Mouse (Mus musculus) CH12.LX (cell line): Measurements from ENCODE around the gene Cabp1. TPM values are rescaled to one million over a fixed set of nuclear protein-coding genes. Genes with fewer than 3 reads are reported as not detected.
A peak's percentile ranks its signal among the peaks of the same experiment; 100 is the strongest.

Experiments used
- DNase-seq: peaks from one replicate; pipeline ENCODE4 v3.0.0-alpha.2; 2013; ENCODE audit errors: extremely low read depth
- H3K27ac ChIP-seq: 2 replicates; pipeline ENCODE4 v1.5.1; 2012; ENCODE audit warnings: low read depth, mild to moderate bottlenecking, control low read depth, moderate library complexity; ENCODE audit not compliant: insufficient read depth
- H3K27me3 ChIP-seq: replicated peaks from 2 replicates; pipeline ENCODE3; 2012; ENCODE audit warnings: inconsistent platforms
- H3K36me3 ChIP-seq, 2 experiments: replicated peaks in 1 of 2; 2 replicates each; pipeline versions ENCODE3 to v1.6.1; 2012; ENCODE audit warnings: inconsistent platforms in 1 of 2, low read length in 1 of 2, mild to moderate bottlenecking in 1 of 2, mixed read lengths in 1 of 2, moderate library complexity in 1 of 2; ENCODE audit not compliant: control insufficient read depth in 1 of 2, insufficient read depth in 1 of 2
- H3K4me1 ChIP-seq, 2 experiments: 2 replicates each; pipeline ENCODE4 v1.6.1; 2012; ENCODE audit warnings: inconsistent platforms in 1 of 2, moderate library complexity in 1 of 2; ENCODE audit not compliant: insufficient read depth in 2 of 2, control insufficient read depth in 1 of 2
- H3K4me2 ChIP-seq: 2 replicates; pipeline ENCODE4 v1.6.1; 2012; ENCODE audit warnings: low read depth, mild to moderate bottlenecking, control low read depth; ENCODE audit not compliant: poor library complexity, insufficient read depth, severe bottlenecking
- H3K4me3 ChIP-seq, 3 experiments: fragments of 150-350 bp in 1 of 3; sonication (generic) in 1 of 3; replicated peaks in 1 of 3; 2 replicates each; pipeline versions ENCODE3 to v1.5.1; 2011 to 2012; ENCODE audit warnings: low read depth in 2 of 3, low read length in 2 of 3, mild to moderate bottlenecking in 2 of 3, moderate library complexity in 2 of 3, control low read depth in 1 of 3, improper control_type of control experiment in 1 of 3, inconsistent platforms in 1 of 3, mixed read lengths in 1 of 3; ENCODE audit not compliant: poor library complexity in 1 of 3
- H3K79me2 ChIP-seq: replicated peaks from 2 replicates; pipeline ENCODE4 v1.6.1; 2012; ENCODE audit warnings: mild to moderate bottlenecking, moderate library complexity; ENCODE audit not compliant: control insufficient read depth, poor library complexity, insufficient read depth, severe bottlenecking; ENCODE audit errors: extremely low read depth
- H3K9ac ChIP-seq: 2 replicates; pipeline ENCODE4 v1.6.1; 2012; ENCODE audit warnings: low read depth, mild to moderate bottlenecking, control low read depth, moderate library complexity; ENCODE audit not compliant: insufficient read depth
- H3K9me3 ChIP-seq: replicated peaks from 2 replicates; pipeline ENCODE3; 2012; ENCODE audit warnings: low read length, inconsistent platforms, mixed read lengths
- CTCF ChIP-seq, 2 experiments: IDR thresholded peaks in 1 of 2; conservative IDR thresholded peaks in 1 of 2; 2 replicates each; pipeline ENCODE4 v1.5.1; 2011 to 2012; ENCODE audit warnings: low read depth in 2 of 2, low read length in 2 of 2, improper control_type of control experiment in 1 of 2, inconsistent platforms in 1 of 2, mild to moderate bottlenecking in 1 of 2, moderate library complexity in 1 of 2
- ELF1 ChIP-seq: IDR thresholded peaks from 2 replicates; pipeline ENCODE4 v1.6.1; 2014; ENCODE audit warnings: low read depth, mild to moderate bottlenecking, inconsistent platforms, low read length, improper control_type of control experiment
- EP300 ChIP-seq: IDR thresholded peaks from 2 replicates; pipeline ENCODE4 v1.6.1; 2011; ENCODE audit warnings: low read length, improper control_type of control experiment
- ETS1 ChIP-seq: conservative IDR thresholded peaks from 2 replicates; pipeline ENCODE4 v1.6.1; 2012; ENCODE audit warnings: low read depth, mild to moderate bottlenecking, inconsistent platforms, low read length, improper control_type of control experiment, moderate library complexity
- HCFC1 ChIP-seq: IDR thresholded peaks from 2 replicates; pipeline ENCODE4 v1.6.1; 2012; ENCODE audit warnings: low read depth, mild to moderate bottlenecking, inconsistent platforms, low read length, improper control_type of control experiment
- IRF4 ChIP-seq: IDR thresholded peaks from 2 replicates; pipeline ENCODE4 v1.6.1; 2014; ENCODE audit warnings: low read depth, mild to moderate bottlenecking, inconsistent platforms, low read length, improper control_type of control experiment
- MAX ChIP-seq: IDR thresholded peaks from 2 replicates; pipeline ENCODE4 v1.6.1; 2011; ENCODE audit warnings: low read length, improper control_type of control experiment
- MAZ ChIP-seq: IDR thresholded peaks from 2 replicates; pipeline ENCODE4 v1.6.1; 2012; ENCODE audit warnings: low read depth, mild to moderate bottlenecking, inconsistent platforms, low read length, improper control_type of control experiment, moderate library complexity
- MEF2A ChIP-seq: IDR thresholded peaks from 2 replicates; pipeline ENCODE4 v1.6.1; 2014; ENCODE audit warnings: low read depth, mild to moderate bottlenecking, inconsistent platforms, low read length, improper control_type of control experiment, borderline replicate concordance
- MXI1 ChIP-seq: IDR thresholded peaks from 2 replicates; pipeline ENCODE4 v1.6.1; 2011; ENCODE audit warnings: mild to moderate bottlenecking, low read depth, low read length, improper control_type of control experiment
- NELFE ChIP-seq: IDR thresholded peaks from 2 replicates; pipeline ENCODE4 v1.6.1; 2011; ENCODE audit warnings: low read depth, low read length, improper control_type of control experiment
- NRF1 ChIP-seq: IDR thresholded peaks from 2 replicates; pipeline ENCODE4 v1.6.1; 2014; ENCODE audit warnings: low read depth, mild to moderate bottlenecking, inconsistent platforms, low read length, improper control_type of control experiment, moderate library complexity
- POLR2AphosphoS2 ChIP-seq: IDR thresholded peaks from 2 replicates; pipeline ENCODE4 v1.6.1; 2011; ENCODE audit warnings: low read depth, low read length, improper control_type of control experiment
- RAD21 ChIP-seq: IDR thresholded peaks from 2 replicates; pipeline ENCODE4 v1.6.1; 2011; ENCODE audit warnings: low read depth, mild to moderate bottlenecking, low read length, improper control_type of control experiment, moderate library complexity
- RCOR1 ChIP-seq: conservative IDR thresholded peaks from 2 replicates; pipeline ENCODE4 v1.6.1; 2012; ENCODE audit warnings: low read depth, mild to moderate bottlenecking, inconsistent platforms, low read length, improper control_type of control experiment
- USF1 ChIP-seq: IDR thresholded peaks from 2 replicates; pipeline ENCODE4 v1.6.1; 2014; ENCODE audit warnings: low read depth, mild to moderate bottlenecking, inconsistent platforms, low read length, improper control_type of control experiment
- USF2 ChIP-seq: conservative IDR thresholded peaks from 2 replicates; pipeline ENCODE4 v1.6.1; 2011; ENCODE audit warnings: low read depth, low read length, improper control_type of control experiment
- ZNF384 ChIP-seq: IDR thresholded peaks from 2 replicates; pipeline ENCODE4 v1.6.1; 2012; ENCODE audit warnings: low read depth, low read length, improper control_type of control experiment, inconsistent platforms
- dilution Hi-C: fragments of 300-500 bp; cut with MboI; formaldehyde crosslinking; loops from 2 replicates; pipeline ENCODE4 v1.14.3; 2020; ENCODE audit warnings: low sequenced_read_pairs; ENCODE audit not compliant: extremely low pct_unique_long_range_greater_than_20kb, extremely low pct_ligation_motif_present
- in situ Hi-C: fragments of 300-500 bp; cut with MboI; formaldehyde crosslinking; loops from 3 replicates; pipeline ENCODE4 v1.14.3; 2019; ENCODE audit warnings: low sequenced_read_pairs, low pct_ligation_motif_present, low pct_unique_long_range_greater_than_20kb, mixed read lengths
- polyA plus RNA-seq: library from polyadenylated mRNA; unstranded; fragments of >175 nt; gene quantifications from 2 replicates; pipeline ENCODE4 v1.2.1, GENCODE M21; 2012; ENCODE audit warnings: low read depth; ENCODE audit not compliant: insufficient read length
- total RNA-seq, 2 experiments: library from RNA; depleted of rRNA; stranded (reverse); fragments of 300-350 nt in 1 of 2; fragments of >200 nt in 1 of 2; gene quantifications; 2 replicates each; pipeline ENCODE4 v1.2.3; 2012 to 2014

The Cabp1 gene
- total and polyA plus RNA-seq, 3 experiments, result 0.59 to 1.8 (median 1.7) TPM

DNA sequence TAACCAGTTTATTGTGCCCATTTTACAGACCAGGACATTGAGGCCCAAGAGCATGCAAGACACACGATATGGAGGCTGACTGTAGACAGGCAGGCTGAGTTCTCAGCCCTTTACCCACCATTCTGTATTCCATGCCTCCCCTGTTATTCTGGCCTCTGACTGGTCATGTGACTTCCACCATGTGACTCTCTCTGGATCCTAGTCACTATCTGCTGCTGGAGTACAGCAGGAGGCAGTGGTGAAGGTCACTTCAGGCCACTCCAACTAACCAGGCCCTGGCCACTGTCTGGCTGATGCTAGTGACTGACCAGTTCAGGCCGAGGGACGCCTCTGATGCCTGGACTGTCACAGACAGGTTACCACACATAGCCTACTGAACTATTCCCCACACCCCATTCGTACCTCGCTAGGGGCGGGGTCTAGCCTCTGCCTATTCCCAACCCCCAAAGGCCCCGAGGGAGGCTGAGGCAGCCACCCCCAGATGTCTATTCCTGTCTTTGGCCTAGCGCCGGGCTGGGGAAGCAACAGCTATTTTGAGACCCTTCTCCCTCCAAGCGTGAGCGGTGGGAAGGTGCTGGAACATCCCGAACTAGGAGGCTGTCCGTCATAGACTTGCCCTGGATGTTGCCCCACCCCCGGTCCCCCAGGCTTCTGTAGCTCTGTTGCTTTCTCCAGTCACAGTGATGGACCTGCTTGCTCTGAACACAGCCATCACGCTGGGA lies 36.8 kb upstream of the Cabp1 start:
- Histone ChIP-seq H3K4me2 (no peak overlapping the region), H3K4me3 (no peak overlapping the region), H3K9me3 (no peaks in the 10 kb centered on the region), H3K79me2 (no peaks in the 10 kb centered on the region)
- in situ Hi-C loops, result no loop called here
- no peak; the same call in 1 of the 2 replicates for TF ChIP-seq NELFE
- TF ChIP-seq USF1, result peak; percentile 37
- TF ChIP-seq MEF2A, result no peak
- TF ChIP-seq, all 38 proteins: peak for 1
- Histone ChIP-seq H3K9ac (no peak overlapping the region), H3K4me1 (peaks cover 12 to 20% of the 10 kb centered on the region in 2 experiments), H3K27me3 (peaks cover 5% of the 10 kb centered on the region), H3K27ac (no peak overlapping the region), H3K36me3 (no peaks in the 10 kb centered on the region)
- no peak for DNase-seq
- dilution Hi-C loops, result no loop called here

DNA sequence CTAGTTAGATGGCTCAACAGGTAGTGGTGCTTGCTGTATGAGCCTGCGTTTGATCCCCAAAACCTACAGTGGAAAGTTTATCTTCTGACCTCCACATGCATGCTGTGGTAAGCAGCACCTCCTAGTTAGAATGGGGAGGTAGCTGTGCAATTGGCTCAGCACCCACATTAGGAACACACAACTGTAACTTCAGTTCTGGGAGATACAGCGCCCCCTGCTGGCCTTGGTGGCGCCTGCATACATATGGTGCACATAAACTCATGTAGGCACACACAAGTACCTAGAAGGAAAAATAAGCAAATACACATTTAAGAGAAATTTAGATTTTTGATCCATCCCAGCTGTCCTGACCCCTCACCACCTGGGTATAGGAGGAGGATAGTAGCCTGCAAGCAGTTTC lies 28.3 kb upstream of the Cabp1 start:
- no peak overlapping the region for H3K27ac ChIP-seq
- H3K4me2 ChIP-seq, result no peak overlapping the region
- TF ChIP-seq CTCF (conservative IDR thresholded peaks at IDR 0.05 in 1 of 2, IDR thresholded peaks at IDR 0.05 in 1 of 2; ENCODE audit: low read depth in 2 of 2, low read length in 2 of 2) (peak; percentile 15 to 30; a peak in 2 of 4 replicates), ZNF384 (no peak)
- no peaks in the 10 kb centered on the region for H3K36me3 ChIP-seq
- dilution Hi-C loops, result no loop called here
- no peaks in the 10 kb centered on the region for H3K27me3 ChIP-seq
- no peak overlapping the region for H3K9ac ChIP-seq
- no peak for DNase-seq
- H3K79me2 ChIP-seq, result no peaks in the 10 kb centered on the region
- peaks cover 0 to 14% of the 10 kb centered on the region in 2 experiments; a peak in 2 of 4 replicates for H3K4me1 ChIP-seq
- H3K9me3 ChIP-seq, result peaks cover 13% of the 10 kb centered on the region
- no peak overlapping the region for H3K4me3 ChIP-seq
- in situ Hi-C loops, result no loop called here

DNA sequence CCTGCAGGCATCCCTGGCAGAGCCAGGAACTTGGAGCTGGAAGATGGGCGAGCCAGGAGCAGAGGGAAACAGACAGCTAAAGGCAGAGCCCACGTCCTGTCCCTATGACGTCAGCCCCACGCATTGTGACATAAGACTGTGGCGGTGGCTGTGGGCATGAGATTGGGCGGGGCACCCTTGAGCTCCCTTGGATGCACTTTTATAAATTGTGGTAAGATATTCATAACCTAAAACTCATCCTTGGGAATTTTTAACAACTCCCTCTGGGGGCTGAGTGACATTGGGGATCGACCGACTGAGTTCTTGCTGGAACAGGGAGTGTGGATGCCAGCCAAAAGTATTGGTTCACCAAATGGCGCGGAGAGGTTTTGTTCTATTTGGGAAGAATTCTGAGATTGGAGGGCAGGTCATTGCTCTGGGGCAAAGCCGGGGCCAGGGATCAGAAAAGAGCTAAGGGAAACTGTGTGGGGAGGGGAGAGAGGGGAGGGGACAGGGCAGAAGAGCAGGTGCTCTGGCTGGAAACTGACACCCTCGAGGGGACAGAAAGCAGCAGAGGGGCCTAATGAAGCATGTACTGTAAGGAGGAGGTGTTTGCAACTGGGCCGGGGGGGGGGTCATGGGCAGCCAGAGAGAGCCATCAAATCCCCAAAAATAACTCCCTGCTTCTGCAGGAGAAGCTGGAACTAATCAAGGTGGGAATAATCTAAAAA lies 26.9 kb upstream of the Cabp1 start:
- dilution Hi-C loops, result no loop called here
- Histone ChIP-seq H3K79me2 (no peaks in the 10 kb centered on the region), H3K27me3 (no peaks in the 10 kb centered on the region), H3K4me2 (no peak overlapping the region), H3K4me1 (peaks cover 0 to 14% of the 10 kb centered on the region in 2 experiments; a peak in 2 of 4 replicates), H3K4me3 (no peak overlapping the region), H3K9ac (no peak overlapping the region), H3K27ac (no peak overlapping the region), H3K36me3 (no peaks in the 10 kb centered on the region), H3K9me3 (peaks cover 13% of the 10 kb centered on the region)
- in situ Hi-C loops, result no loop called here
- TF ChIP-seq ZNF384 (no peak), USF2 (no peak), ELF1 (no peak), MAZ (no peak), RCOR1 (no peak), IRF4 (no peak), EP300 (no peak), NRF1 (no peak), MEF2A (no peak), RAD21 (no peak), MAX (no peak), ETS1 (no peak), POLR2AphosphoS2 (no peak), HCFC1 (no peak), MXI1 (no peak)
- no peak for DNase-seq
